Mouse (Mus musculus) spleen, embryonic (tissue): ENCODE measurements at regions not wholly inside any gene's neighbourhood (a gene's known extent, or its start where the extent isn't known, plus 50 kb on each side); places are given as distances from the start of the nearest gene placed in this dataset.

Source experiments
- CTCF ChIA-PET: fragments of 350-600 bp; sonication (Branson Sonifier 250); formaldehyde crosslinking; loops from one replicate; lab custom pipeline; 2022; lab: Charles Lee

GRCm38 (mm10) chr1:144452141-144452540, 115.3 kb downstream of the Rgs21 start:
- CTCF ChIA-PET: no interaction called here

GRCm38 (mm10) chr1:144451731-144452130, 115.7 kb downstream of the Rgs21 start:
- CTCF ChIA-PET: no interaction called here

GRCm38 (mm10) chr1:144436617-144437016, 130.8 kb downstream of the Rgs21 start:
- CTCF ChIA-PET: interaction anchor here (0.7 kb wide), 1 partner anchor 23 kb away, joined by 3 read pairs; no protein-coding TSS in a partner anchor

- CTCF ChIA-PET: no interaction called here
These were observed 134.7 kb downstream of the Rgs21 start for GRCm38 (mm10) chr1:144432816-144433215.

- CTCF ChIA-PET: no interaction called here
These were observed 135.8 kb downstream of the Rgs21 start for GRCm38 (mm10) chr1:144431535-144432276.

- CTCF ChIA-PET: no interaction called here
These were observed 146.1 kb downstream of the Rgs21 start for GRCm38 (mm10) chr1:144421374-144421773.

GRCm38 (mm10) chr1:144406387-144407383, 157.6 kb upstream of the Rgs1 start:
- CTCF ChIA-PET: interaction anchor here (0.6 to 0.9 kb wide), 2 partner anchors 75 to 1005 kb away, joined by 3 read pairs; no protein-coding TSS in a partner anchor

GRCm38 (mm10) chr1:144405724-144406123, 156.7 kb upstream of the Rgs1 start:
- CTCF ChIA-PET: no interaction called here

- CTCF ChIA-PET: no interaction called here
These were observed 156.0 kb upstream of the Rgs1 start for GRCm38 (mm10) chr1:144405031-144405430.

- CTCF ChIA-PET: no interaction called here
These were observed 131.1 kb upstream of the Rgs1 start for GRCm38 (mm10) chr1:144379991-144380594.

- CTCF ChIA-PET: no interaction called here
These were observed 125.1 kb upstream of the Rgs1 start for GRCm38 (mm10) chr1:144374121-144374520.

GRCm38 (mm10) chr1:144367492-144367891, 118.5 kb upstream of the Rgs1 start:
- CTCF ChIA-PET: no interaction called here

- CTCF ChIA-PET: interaction anchor here (0.6 kb wide), 1 partner anchor 551 kb away, joined by 3 read pairs; no protein-coding TSS in a partner anchor
These were observed 106.7 kb upstream of the Rgs1 start for GRCm38 (mm10) chr1:144355560-144356310.

GRCm38 (mm10) chr1:144355041-144355440, 106.0 kb upstream of the Rgs1 start:
- CTCF ChIA-PET: no interaction called here

- CTCF ChIA-PET: no interaction called here
These were observed 104.3 kb upstream of the Rgs1 start for GRCm38 (mm10) chr1:144353320-144353719.

- CTCF ChIA-PET: no interaction called here
These were observed 94.8 kb upstream of the Rgs1 start for GRCm38 (mm10) chr1:144343820-144344219.

GRCm38 (mm10) chr1:144343299-144343698, 94.3 kb upstream of the Rgs1 start:
- CTCF ChIA-PET: no interaction called here

GRCm38 (mm10) chr1:144337572-144337971, 88.5 kb upstream of the Rgs1 start:
- CTCF ChIA-PET: no interaction called here

GRCm38 (mm10) chr1:144330365-144331050, 81.5 kb upstream of the Rgs1 start:
- CTCF ChIA-PET: no interaction called here

- CTCF ChIA-PET: no interaction called here
These were observed 70.4 kb upstream of the Rgs1 start for GRCm38 (mm10) chr1:144319406-144319805.
